Mouse (Mus musculus) kidney, embryonic 14.5 days (tissue): Measurements from ENCODE around the gene Olfr295. TPM values are rescaled to one million over a fixed set of nuclear protein-coding genes. Genes with fewer than 3 reads are reported as not detected.

ENCODE experiments used
- ATAC-seq: fragments of 200-750 bp; cut with Nextera tagmentation; 2 replicates; pipeline ENCODE4 v1.8.0; 2017; ENCODE audit warnings: moderate number of reproducible peaks, mild to moderate bottlenecking, moderate TSS enrichment, moderate library complexity; ENCODE audit not compliant: low FRiP score, low TSS enrichment
- H3K27ac ChIP-seq: fragments of 300-500 bp; sonication (generic); 2 replicates; pipeline ENCODE4 v1.5.1; 2014; ENCODE audit warnings: low read depth, mild to moderate bottlenecking, low read length, moderate library complexity, mixed read lengths
- H3K27me3 ChIP-seq: fragments of 300-500 bp; sonication (generic); 2 replicates; pipeline ENCODE4 v1.6.1; 2014; ENCODE audit warnings: mild to moderate bottlenecking, low read length; ENCODE audit not compliant: control insufficient read depth, insufficient read depth
- H3K36me3 ChIP-seq: fragments of 300-500 bp; sonication (generic); 2 replicates; pipeline ENCODE4 v1.6.1; 2014; ENCODE audit warnings: low read length, mixed read lengths; ENCODE audit not compliant: control insufficient read depth, insufficient read depth
- H3K4me1 ChIP-seq: fragments of 300-500 bp; sonication (generic); 2 replicates; pipeline ENCODE4 v1.6.1; 2014; ENCODE audit warnings: low read length, mixed read lengths; ENCODE audit not compliant: control insufficient read depth, insufficient read depth
- H3K4me2 ChIP-seq: fragments of 300-500 bp; sonication (generic); replicated peaks from 2 replicates; pipeline ENCODE4 v1.6.1; 2014; ENCODE audit warnings: low read depth, mild to moderate bottlenecking, low read length
- H3K4me3 ChIP-seq: fragments of 300-500 bp; sonication (generic); 2 replicates; pipeline ENCODE4 v1.5.1; 2014; ENCODE audit warnings: mild to moderate bottlenecking, low read length
- H3K9ac ChIP-seq: fragments of 300-500 bp; sonication (generic); 2 replicates; pipeline ENCODE4 v1.6.1; 2014; ENCODE audit warnings: low read depth, mild to moderate bottlenecking, low read length, moderate library complexity
- H3K9me3 ChIP-seq: fragments of 300-500 bp; sonication (generic); 2 replicates; pipeline ENCODE4 v1.6.1; 2016; ENCODE audit warnings: low read length; ENCODE audit not compliant: control insufficient read depth
- WGBS: fragments of 180-500 bp; shearing (Covaris S2); extraction: QIAGEN DNeasy Blood & Tissue Kit; methylation state at CpG from one replicate; pipeline ENCODE4 v1.1.7; 2014; 5-methylcytosine and 5-hydroxymethylcytosine counted together
- polyA plus RNA-seq: library from polyadenylated mRNA; unstranded; fragments of >200 nt; fragmentation: Nextera tagmentation; extraction: Ambion mirVana; gene quantifications from 2 replicates; pipeline ENCODE4 v1.2.1, GENCODE M21; 2014

Gene Olfr295
- not detected in 2 replicates for polyA plus RNA-seq

DNA sequence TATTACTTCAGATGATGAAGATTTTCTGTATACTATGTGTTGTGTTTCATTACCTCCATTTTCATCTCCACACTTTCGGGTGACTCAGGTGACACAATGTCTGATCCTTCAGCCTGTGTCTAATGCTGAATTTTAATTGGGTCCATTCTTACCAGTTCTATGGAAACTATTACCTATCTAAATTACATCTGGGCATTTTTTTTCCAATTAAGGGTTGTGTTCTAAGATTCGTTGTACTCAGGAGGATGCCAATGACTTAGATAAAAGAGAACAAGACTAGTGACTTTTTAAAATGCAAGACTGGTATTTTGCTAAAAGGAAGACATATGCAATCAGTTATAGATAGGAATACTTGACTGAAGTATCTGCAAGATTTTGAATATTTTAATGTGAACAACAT, at the start of gene Olfr295:
Olfr295 (plus strand) TSS at position 301 of the 400 bp plus-strand sequence.
- no peaks in the 10 kb centered on the region for H3K9me3 ChIP-seq
- H3K27ac ChIP-seq = no peak within 1 kb of the TSS
- WGBS = 79% methylated on average over 2 of the region's 2 CpGs
- H3K4me2 ChIP-seq = no peak within 1 kb of the TSS
- H3K9ac ChIP-seq = no peak within 1 kb of the TSS
- ATAC-seq = no peak
- H3K36me3 ChIP-seq = no peaks in the 10 kb centered on the region
- H3K27me3 ChIP-seq = no peaks in the 10 kb centered on the region
- no peaks in the 10 kb centered on the region for H3K4me1 ChIP-seq
- H3K4me3 ChIP-seq = no peak within 1 kb of the TSS

DNA sequence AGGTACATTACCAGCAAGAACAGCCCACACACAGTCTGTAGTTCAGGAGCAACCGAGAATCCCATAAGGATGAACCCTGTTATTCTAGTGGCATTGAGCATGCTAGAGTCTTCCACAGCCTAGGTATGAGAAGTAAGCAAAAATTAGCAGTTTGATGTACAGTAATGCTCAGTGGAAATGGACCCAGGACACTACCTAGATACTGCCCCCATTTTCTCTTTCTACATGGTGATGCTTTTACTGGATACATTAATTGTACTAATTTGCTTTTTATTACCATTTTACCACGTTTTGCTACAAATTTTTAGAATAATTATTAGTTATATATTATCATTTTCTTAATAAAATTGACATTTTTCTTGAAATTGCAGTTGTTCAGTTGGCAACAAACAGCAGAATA, 32.9 kb downstream of the Olfr295 start, which contains the start of gene Olfr294:
Olfr294 (minus strand) TSS at position 101 of the 400 bp plus-strand sequence.
- Histone ChIP-seq H3K36me3 (no peaks in the 10 kb centered on the region), H3K4me3 (no peak within 1 kb of the TSS), H3K4me1 (no peaks in the 10 kb centered on the region), H3K4me2 (no peak within 1 kb of the TSS), H3K27me3 (no peaks in the 10 kb centered on the region), H3K9ac (no peak within 1 kb of the TSS), H3K9me3 (no peaks in the 10 kb centered on the region), H3K27ac (no peak within 1 kb of the TSS)
- no peak for ATAC-seq
- 58% methylated on average over 2 of the region's 2 CpGs for WGBS

Other genes starting within 250 kb of the Olfr295 start
- gene Olfr307, start 246.3 kb upstream of the Olfr295 start, polyA plus RNA-seq = not detected in 2 replicates
- not detected in 2 replicates for gene Olfr305, start 216.9 kb upstream of the Olfr295 start, polyA plus RNA-seq
- not detected in 2 replicates for gene Olfr304, start 197.2 kb upstream of the Olfr295 start, polyA plus RNA-seq
- gene Olfr303, start 186.1 kb upstream of the Olfr295 start, polyA plus RNA-seq = not detected in 2 replicates
- gene Olfr301, start 180.0 kb upstream of the Olfr295 start, polyA plus RNA-seq = not detected in 2 replicates
- gene Olfr299, start 123.9 kb upstream of the Olfr295 start, polyA plus RNA-seq = not detected in 2 replicates
- gene Olfr298, start 91.4 kb upstream of the Olfr295 start, polyA plus RNA-seq = not detected in 2 replicates
- gene Olfr297, start 63.9 kb upstream of the Olfr295 start, polyA plus RNA-seq = not detected in 2 replicates
- gene Olfr294, start 32.8 kb downstream of the Olfr295 start, polyA plus RNA-seq = not detected in 2 replicates
- gene Olfr293, start 65.2 kb downstream of the Olfr295 start, polyA plus RNA-seq = not detected in 2 replicates
- gene Olfr292, start 104.5 kb downstream of the Olfr295 start, polyA plus RNA-seq = not detected in 2 replicates
- gene Folh1, start 192.1 kb downstream of the Olfr295 start, polyA plus RNA-seq = 0.08 and 0.10 TPM in 2 replicates
- not detected in 2 replicates for gene Vmn2r77, start 211.2 kb downstream of the Olfr295 start, polyA plus RNA-seq